Mouse (Mus musculus): ENCODE measurements around the gene 1300017J02Rik.

GRCm38 (mm10) chr9:103336912-103337311 is 32.0 kb upstream of the 1300017J02Rik start:
- TF ChIP-seq CTCF (IDR thresholded peaks at IDR 0.05; ENCODE audit: low read depth, low read length) (no peak), POLR2A (IDR thresholded peaks at IDR 0.05; ENCODE audit: extremely low read depth, insufficient read depth, low read length) (no peak)
